Mouse (Mus musculus) embryonic facial prominence, embryonic 10.5 days (tissue): ENCODE results near the gene Galk1. TPM values are rescaled to one million over a fixed set of nuclear protein-coding genes. Genes with fewer than 3 reads are reported as not detected.
A peak's percentile ranks its signal among the peaks of the same experiment; 100 is the strongest.

Source experiments
- DNase-seq: peaks from one replicate; pipeline ENCODE4 v3.0.0-alpha.2; 2017; ENCODE audit warnings: low spot score
- H3K27ac ChIP-seq: fragments of 300-500 bp; sonication (generic); replicated peaks from 2 replicates; pipeline ENCODE4 v1.5.1; 2016; ENCODE audit warnings: mild to moderate bottlenecking
- H3K27me3 ChIP-seq: fragments of 300-500 bp; sonication (generic); replicated peaks from 2 replicates; pipeline ENCODE4 v1.6.1; 2016; ENCODE audit warnings: low read depth, mild to moderate bottlenecking; ENCODE audit not compliant: poor library complexity, severe bottlenecking
- H3K36me3 ChIP-seq: fragments of 300-500 bp; sonication (generic); replicated peaks from 2 replicates; pipeline ENCODE4 v1.6.1; 2016; ENCODE audit warnings: mild to moderate bottlenecking, moderate library complexity
- H3K4me1 ChIP-seq: fragments of 300-500 bp; sonication (generic); 2 replicates; pipeline ENCODE4 v1.6.1; 2016
- H3K4me3 ChIP-seq: fragments of 300-500 bp; sonication (generic); 2 replicates; pipeline ENCODE4 v1.5.1; 2016; ENCODE audit warnings: mild to moderate bottlenecking, moderate library complexity
- H3K9me3 ChIP-seq: fragments of 300-500 bp; sonication (generic); 2 replicates; pipeline ENCODE4 v1.6.1; 2016; ENCODE audit warnings: mild to moderate bottlenecking
- WGBS: fragments of 180-500 bp; shearing (Covaris S2); methylation state at CpG from one replicate; pipeline ENCODE4 v1.1.7; 2016; 5-methylcytosine and 5-hydroxymethylcytosine counted together
- polyA plus RNA-seq: library from polyadenylated mRNA; unstranded; fragments of >200 nt; fragmentation: Nextera tagmentation; extraction: Ambion mirVana; gene quantifications from 2 replicates; pipeline ENCODE4 v1.2.1, GENCODE M21; 2016

The Galk1 gene
- polyA plus RNA-seq, 1 experiment from 2014 or later: 212 TPM

DNA sequence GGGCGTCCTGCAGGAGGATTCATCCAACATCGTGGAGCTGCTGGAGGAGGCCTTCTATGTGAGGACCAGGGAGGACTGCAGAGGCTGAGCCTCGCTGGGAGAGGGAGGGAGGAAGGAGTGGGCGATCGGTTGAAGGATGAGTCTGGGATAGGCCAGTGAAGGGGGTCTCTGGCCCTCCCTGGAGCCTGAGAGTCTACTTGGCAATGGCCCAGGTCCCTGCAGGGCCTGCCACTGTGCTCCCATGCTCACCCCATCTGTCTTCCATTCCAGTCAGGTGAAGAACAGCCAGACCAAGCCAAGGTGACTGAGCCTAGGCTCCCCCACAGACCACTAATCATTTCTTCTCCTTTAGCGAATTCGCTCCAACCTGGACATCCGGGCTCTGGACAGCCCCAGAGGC lies 29.2 kb downstream of the Galk1 start:
- H3K36me3 ChIP-seq: no peaks in the 10 kb centered on the region
- WGBS: 86% methylated on average over 8 of the region's 8 CpGs
- H3K27me3 ChIP-seq: peaks cover 25% of the 10 kb centered on the region
- H3K9me3 ChIP-seq: no peaks in the 10 kb centered on the region
- H3K4me3 ChIP-seq: no peak overlapping the region
- no peak for DNase-seq
- no peaks in the 10 kb centered on the region for H3K4me1 ChIP-seq
- no peak overlapping the region for H3K27ac ChIP-seq

DNA sequence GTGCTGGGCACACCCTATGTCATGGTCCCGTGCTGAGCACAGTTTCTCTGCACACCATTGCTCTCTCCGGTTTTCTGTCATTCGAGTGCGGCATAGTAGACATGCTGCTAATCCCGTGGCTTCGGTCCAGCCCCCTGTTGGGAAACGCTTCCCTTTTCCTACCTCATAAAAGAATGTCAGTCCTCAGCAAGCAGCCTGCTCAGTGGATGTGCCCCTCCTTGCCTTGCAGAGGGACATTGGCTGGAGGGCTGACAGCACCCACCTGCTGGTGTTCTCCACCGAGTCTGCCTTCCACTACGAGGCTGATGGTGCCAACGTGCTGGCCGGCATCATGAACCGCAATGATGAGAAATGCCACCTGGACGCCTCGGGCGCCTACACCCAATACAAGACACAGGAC lies 30.0 kb downstream of the Galk1 start:
- Histone ChIP-seq H3K36me3 (no peaks in the 10 kb centered on the region), H3K9me3 (no peaks in the 10 kb centered on the region), H3K27ac (no peak overlapping the region), H3K27me3 (peaks cover 31% of the 10 kb centered on the region), H3K4me3 (no peak overlapping the region), H3K4me1 (no peaks in the 10 kb centered on the region)
- DNase-seq: no peak
- WGBS: 93% methylated on average over 15 of the region's 15 CpGs

DNA sequence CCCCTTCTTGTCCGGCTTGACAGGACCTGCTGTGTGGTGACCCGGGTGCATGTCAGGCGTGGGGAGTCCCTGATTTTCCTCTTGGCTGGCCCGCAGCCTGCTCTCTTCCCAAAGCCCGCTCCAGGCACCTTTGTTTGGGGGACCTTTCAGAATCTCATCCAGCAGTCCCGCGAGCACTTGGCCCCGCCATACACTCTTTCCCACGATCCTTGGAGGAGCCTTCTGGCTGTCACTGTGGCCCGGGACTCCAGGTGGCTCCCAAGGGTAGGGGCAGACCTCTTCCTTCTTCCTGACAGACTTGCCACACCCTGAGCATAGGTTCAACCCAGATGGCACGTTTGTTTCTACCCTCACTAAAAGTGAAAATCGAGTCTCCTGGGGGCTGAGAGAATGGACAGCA lies 37.0 kb downstream of the Galk1 start:
- Histone ChIP-seq H3K27ac (no peak overlapping the region), H3K27me3 (peaks cover 77% of the 10 kb centered on the region), H3K9me3 (no peaks in the 10 kb centered on the region), H3K4me3 (peak overlapping the region; percentile 58), H3K4me1 (peaks cover 19% of the 10 kb centered on the region), H3K36me3 (no peaks in the 10 kb centered on the region)
- no peak for DNase-seq
- 43% methylated on average over 12 of the region's 12 CpGs for WGBS

DNA sequence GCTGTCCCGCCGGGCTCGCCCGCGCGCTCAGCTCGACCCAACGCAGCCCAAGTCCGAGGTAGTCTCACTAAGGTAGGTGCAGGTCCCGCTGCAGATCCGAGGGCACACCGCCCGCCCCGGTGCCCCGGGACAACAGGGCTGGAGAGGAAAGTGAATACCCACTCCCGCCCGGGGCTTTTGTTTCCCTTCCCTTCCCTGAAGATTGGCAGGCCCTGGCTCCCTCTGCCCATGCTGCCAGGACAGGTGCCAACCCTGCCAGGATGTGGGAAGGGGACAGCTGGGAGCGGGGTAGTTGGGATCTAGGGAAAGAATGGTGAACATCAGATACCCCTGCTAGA lies 37.5 kb downstream of the Galk1 start:
- DNase-seq: no peak
- peak overlapping the region; percentile 58; the same call in 1 of the 2 replicates for H3K27ac ChIP-seq
- H3K4me3 ChIP-seq: peak overlapping the region; percentile 58
- WGBS: 4% methylated on average over 18 of the region's 18 CpGs
- H3K9me3 ChIP-seq: no peaks in the 10 kb centered on the region
- H3K4me1 ChIP-seq: peaks cover 24% of the 10 kb centered on the region
- no peaks in the 10 kb centered on the region for H3K36me3 ChIP-seq
- H3K27me3 ChIP-seq: peaks cover 76% of the 10 kb centered on the region

GRCm38 (mm10) chr11:115974309-115975082 lies 38.0 kb downstream of the Galk1 start, which contains the start of gene Itgb4:
Gene Itgb4, plus strand, starts transcription at chr11:115974709.
- no peaks in the 10 kb centered on the region for H3K36me3 ChIP-seq
- 9% methylated on average over 58 of the region's 58 CpGs for WGBS
- peaks cover 71% of the 10 kb centered on the region for H3K27me3 ChIP-seq
- peaks cover 30% of the 10 kb centered on the region for H3K4me1 ChIP-seq
- peak within 1 kb of the TSS; percentile 58 for H3K4me3 ChIP-seq
- no peaks in the 10 kb centered on the region for H3K9me3 ChIP-seq
- peak within 1 kb of the TSS; percentile 58; the same call in 1 of the 2 replicates for H3K27ac ChIP-seq
- DNase-seq: peak; percentile 57

- WGBS: 80% methylated on average over 6 of the region's 6 CpGs
- Histone ChIP-seq H3K27ac (no peak overlapping the region), H3K27me3 (peaks cover 36% of the 10 kb centered on the region), H3K36me3 (peaks cover 14% of the 10 kb centered on the region), H3K4me3 (no peak overlapping the region), H3K4me1 (peaks cover 34% of the 10 kb centered on the region), H3K9me3 (no peaks in the 10 kb centered on the region)
- DNase-seq: no peak
Measured at GRCm38 (mm10) chr11:115971016-115971415, 41.5 kb downstream of the Galk1 start.

- DNase-seq: no peak
- WGBS: 67% methylated on average over 15 of the region's 15 CpGs
- Histone ChIP-seq H3K36me3 (peaks cover 22% of the 10 kb centered on the region), H3K27ac (peak overlapping the region; percentile 57), H3K4me3 (no peak overlapping the region), H3K4me1 (peaks cover 30% of the 10 kb centered on the region), H3K27me3 (peaks cover 27% of the 10 kb centered on the region), H3K9me3 (no peaks in the 10 kb centered on the region)
Measured at GRCm38 (mm10) chr11:115970006-115970673, 42.4 kb downstream of the Galk1 start.

- DNase-seq: no peak
- H3K4me3 ChIP-seq: no peak overlapping the region
- H3K4me1 ChIP-seq: peaks cover 21% of the 10 kb centered on the region
- no peak overlapping the region for H3K27ac ChIP-seq
- peaks cover 14% of the 10 kb centered on the region for H3K27me3 ChIP-seq
- H3K36me3 ChIP-seq: peaks cover 35% of the 10 kb centered on the region
- H3K9me3 ChIP-seq: no peaks in the 10 kb centered on the region
- WGBS: 62% methylated on average over 5 of the region's 5 CpGs
Measured at GRCm38 (mm10) chr11:115968731-115969405, 43.7 kb downstream of the Galk1 start.

- no peaks in the 10 kb centered on the region for H3K9me3 ChIP-seq
- H3K27ac ChIP-seq: no peak overlapping the region
- H3K36me3 ChIP-seq: peaks cover 73% of the 10 kb centered on the region
- 91% methylated on average over 10 of the region's 10 CpGs for WGBS
- no peaks in the 10 kb centered on the region for H3K27me3 ChIP-seq
- no peak overlapping the region for H3K4me3 ChIP-seq
- no peak for DNase-seq
- peaks cover 11% of the 10 kb centered on the region for H3K4me1 ChIP-seq
Measured at GRCm38 (mm10) chr11:115964977-115965604, 47.4 kb downstream of the Galk1 start.

- H3K36me3 ChIP-seq: peaks cover 94% of the 10 kb centered on the region
- WGBS: 93% methylated on average over 9 of the region's 9 CpGs
Measured at GRCm38 (mm10) chr11:115962651-115963412, 49.7 kb downstream of the Galk1 start.

DNA sequence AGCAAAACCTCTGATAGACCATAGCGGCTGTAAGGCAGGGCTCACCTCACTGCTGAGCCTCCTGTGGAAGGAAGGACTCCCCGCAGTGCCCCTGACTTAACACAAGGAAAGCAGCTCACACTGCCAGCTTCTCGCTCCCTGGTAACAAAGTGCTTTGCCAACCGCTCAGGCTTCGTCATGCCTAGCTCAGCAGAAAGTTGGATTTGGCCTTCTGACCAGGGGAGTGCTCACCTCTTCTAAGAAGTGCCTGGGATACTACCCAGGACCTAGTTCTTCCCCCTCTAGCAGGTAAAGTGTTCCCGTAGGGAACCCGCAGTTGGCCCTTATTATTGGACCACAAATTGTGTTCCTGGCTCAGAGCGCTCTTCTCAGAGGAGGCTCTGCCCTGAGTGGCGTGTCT lies 53.5 kb downstream of the Galk1 start:
- Histone ChIP-seq H3K4me1 (peaks cover 33% of the 10 kb centered on the region), H3K4me3 (no peak overlapping the region), H3K36me3 (peaks cover 98% of the 10 kb centered on the region), H3K27ac (no peak overlapping the region), H3K27me3 (no peaks in the 10 kb centered on the region), H3K9me3 (no peaks in the 10 kb centered on the region)
- DNase-seq: no peak
- 98% methylated on average over 9 of the region's 9 CpGs for WGBS

More at GRCm38 (mm10) chr11:115962651-115963412, 49.7 kb downstream of the Galk1 start:
- Histone ChIP-seq H3K27me3 (no peaks in the 10 kb centered on the region), H3K27ac (no peak overlapping the region), H3K9me3 (no peaks in the 10 kb centered on the region), H3K4me3 (no peak overlapping the region), H3K4me1 (0 out of 2 replicates have a peak, but pooled peaks cover 3% of the 10 kb centered on the region)
- DNase-seq: no peak
